Mouse (Mus musculus) left cerebral cortex, adult 18-20 months (tissue): Measurements from ENCODE around the gene Mettl9. TPM values are rescaled to one million over a fixed set of nuclear protein-coding genes. Genes with fewer than 3 reads are reported as not detected.
A peak's percentile ranks its signal among the peaks of the same experiment; 100 is the strongest.

Experiments used
- DNase-seq, 2 experiments: peaks; one replicate each; pipeline ENCODE4 v3.0.0; 2021 to 2022; ENCODE audit warnings: low spot score in 2 of 2, mixed read lengths in 1 of 2
- total RNA-seq, 2 experiments: library from RNA; stranded (reverse); gene quantifications; 2 replicates each; pipeline ENCODE4 v1.2.3; 2021

Gene Mettl9
- total RNA-seq, 2 experiments from 2014 or later = 97.5 to 106 TPM

GRCm38 (mm10) chr7:121043004-121043403, 8.8 kb downstream of the Mettl9 start:
- DNase-seq = no peak

- no peak for DNase-seq
Measured at GRCm38 (mm10) chr7:121043510-121043909, 9.3 kb downstream of the Mettl9 start.

GRCm38 (mm10) chr7:121044251-121044650, 10.0 kb downstream of the Mettl9 start:
- DNase-seq = no peak

- no peak for DNase-seq
Measured at GRCm38 (mm10) chr7:121045671-121046453, 11.6 kb downstream of the Mettl9 start.

GRCm38 (mm10) chr7:121047624-121048023, 13.4 kb downstream of the Mettl9 start:
- no peak for DNase-seq

GRCm38 (mm10) chr7:121053071-121053470, 18.8 kb downstream of the Mettl9 start:
- no peak for DNase-seq

- DNase-seq = no peak
Measured at GRCm38 (mm10) chr7:121059477-121060218, 25.4 kb downstream of the Mettl9 start.

- no peak for DNase-seq
Measured at GRCm38 (mm10) chr7:121064309-121064708, 30.1 kb downstream of the Mettl9 start.

- no peak for DNase-seq
Measured at GRCm38 (mm10) chr7:121071276-121071675, 37.0 kb downstream of the Mettl9 start.

- no peak for DNase-seq
Measured at GRCm38 (mm10) chr7:121072506-121072905, 38.3 kb downstream of the Mettl9 start.

GRCm38 (mm10) chr7:121074281-121074680, 40.0 kb downstream of the Mettl9 start, which contains the start of gene Igsf6:
Igsf6 (minus strand) TSS chr7:121074572.
- DNase-seq = no peak

GRCm38 (mm10) chr7:121074801-121075400, 40.7 kb downstream of the Mettl9 start:
- no peak for DNase-seq

- no peak for DNase-seq
Measured at GRCm38 (mm10) chr7:121075416-121075815, 41.2 kb downstream of the Mettl9 start.

- DNase-seq = no peak
Measured at GRCm38 (mm10) chr7:121077311-121077710, 43.1 kb downstream of the Mettl9 start.

- DNase-seq = peak; percentile 72 to 78
Measured at GRCm38 (mm10) chr7:121077829-121078228, 43.6 kb downstream of the Mettl9 start.

- DNase-seq = no peak
Measured at GRCm38 (mm10) chr7:121081350-121081749, 47.1 kb downstream of the Mettl9 start, which contains the start of gene Otoa. Otoa (plus strand) TSS chr7:121081650.

- DNase-seq = no peak
Measured at GRCm38 (mm10) chr7:121081816-121082215, 47.6 kb downstream of the Mettl9 start.

- no peak for DNase-seq
Measured at GRCm38 (mm10) chr7:121082949-121083513, 48.8 kb downstream of the Mettl9 start.

GRCm38 (mm10) chr7:121084840-121085453, 50.7 kb downstream of the Mettl9 start:
- DNase-seq = no peak

- no peak for DNase-seq
Measured at GRCm38 (mm10) chr7:121085500-121085899, 51.3 kb downstream of the Mettl9 start.

GRCm38 (mm10) chr7:121088745-121089144, 54.5 kb downstream of the Mettl9 start:
- DNase-seq = no peak
